Mouse (Mus musculus): Measurements from ENCODE around the gene I830077J02Rik. TPM values are rescaled to one million over a fixed set of nuclear protein-coding genes. Genes with fewer than 3 reads are reported as not detected.

I830077J02Rik gene
- total RNA-seq (2023) = 10 to 100 TPM; 74.1 to 95.4 TPM

DNA sequence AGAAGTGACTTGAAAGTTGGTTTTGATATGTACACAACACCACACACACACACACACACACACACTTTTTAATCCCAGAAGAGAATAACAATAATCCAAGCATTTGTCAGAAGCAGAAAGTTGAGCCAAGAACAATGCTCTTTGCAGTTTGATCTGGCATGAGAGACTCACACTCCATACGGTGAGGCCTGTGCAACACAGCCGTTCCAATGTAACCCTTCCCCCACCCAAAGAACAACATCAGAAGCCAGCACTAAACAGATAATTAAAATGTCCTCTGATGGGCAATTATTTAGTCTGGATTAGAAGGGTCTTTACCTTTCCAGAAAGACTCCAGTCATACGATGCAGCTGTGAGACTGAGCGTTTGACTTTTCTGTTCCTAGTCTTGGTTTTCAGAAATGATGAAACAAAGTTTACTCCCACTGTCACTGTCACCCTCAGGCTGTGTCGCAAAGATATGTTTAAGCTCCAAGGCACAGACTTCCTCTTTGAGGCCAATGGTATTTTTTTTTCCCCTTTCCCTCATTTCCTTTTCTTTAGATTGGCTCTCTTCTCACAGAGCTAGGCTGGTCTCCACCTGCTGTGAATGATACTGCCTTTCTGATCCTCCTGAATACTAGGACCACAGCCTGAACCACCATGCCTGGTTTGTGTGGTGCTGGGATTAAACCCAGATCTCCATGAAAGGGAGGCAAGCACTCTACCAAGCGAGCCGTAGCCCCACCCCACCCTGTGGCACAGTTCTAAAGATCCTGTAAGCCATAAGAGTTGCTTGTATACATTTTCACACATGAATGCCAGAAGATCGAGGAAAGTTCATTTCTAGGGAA is at the start of gene I830077J02Rik:
Gene I830077J02Rik, minus strand, starts transcription at position 425 of the 832 bp plus-strand sequence.

DNA sequence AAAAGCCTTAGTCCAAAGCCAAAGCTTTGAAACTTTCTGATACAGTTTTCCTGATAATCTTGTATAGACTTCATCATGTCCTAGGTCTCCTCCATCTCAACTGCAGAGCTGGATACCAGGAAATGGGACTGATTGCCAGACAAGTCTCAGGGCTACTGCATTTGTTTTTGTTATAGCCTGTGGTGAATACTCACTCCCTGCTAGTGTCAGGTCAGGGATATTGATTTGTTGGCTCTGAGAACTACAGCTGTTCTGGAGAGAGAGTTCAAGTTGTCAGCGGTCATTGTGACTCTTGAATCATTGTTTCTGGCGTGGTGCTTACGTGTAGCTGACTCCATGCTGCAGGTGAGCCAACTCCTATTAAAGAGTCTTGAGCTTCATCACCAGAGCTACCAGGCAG is 40.9 kb upstream of the I830077J02Rik start, which contains the start of gene Ovgp1:
Gene Ovgp1, plus strand, starts transcription at position 301 of the 400 bp plus-strand sequence.

DNA sequence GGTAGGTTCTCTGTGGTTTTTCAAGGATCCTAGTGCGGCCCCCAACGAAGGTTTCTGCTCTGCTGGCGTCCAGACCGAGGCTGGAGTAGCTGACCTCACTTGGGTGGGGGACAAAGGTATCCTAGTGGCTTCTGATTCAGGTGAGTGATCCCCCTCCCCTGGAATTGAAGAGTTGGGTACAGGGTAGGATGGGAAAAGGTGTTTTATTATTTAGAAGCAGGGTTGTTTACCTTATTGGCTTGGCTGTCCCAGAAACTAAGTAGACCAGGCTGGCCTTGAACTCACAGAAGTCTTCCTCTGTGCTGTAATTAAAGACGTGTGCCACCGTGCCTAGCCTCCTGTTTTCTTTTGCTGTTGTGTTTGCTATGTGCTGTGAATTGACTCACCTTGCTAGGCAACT is 27.5 kb upstream of the I830077J02Rik start, which contains the start of gene Atp5f1:
Gene Atp5f1, minus strand, starts transcription at position 101 of the 400 bp plus-strand sequence.

GRCm38 (mm10) chr3:105958974-105959580 is 26.6 kb upstream of the I830077J02Rik start, which contains the start of gene Wdr77:
Gene Wdr77, plus strand, starts transcription at chr3:105959369.

Other genes with a start within 250 kb of the I830077J02Rik start
- gene Ddx20, start 245.1 kb downstream of the I830077J02Rik start, total RNA-seq (2023) = 10 to 100 TPM; 11.6 to 14.5 TPM
- gene Inka2, start 228.1 kb downstream of the I830077J02Rik start, total RNA-seq (2023) = not detected
- gene Rap1a, start 131.3 kb downstream of the I830077J02Rik start, total RNA-seq (2023) = 100 to 1,000 TPM; 131 to 157 TPM
- 1 to 10 TPM; 2.7 to 3.2 TPM for gene Adora3, start 61.8 kb downstream of the I830077J02Rik start, total RNA-seq (2023)
- 1 to 10 TPM in 1 of 2 experiments, under 1 TPM in 1; 0.49 to 1.2 TPM for gene Tmigd3, start 61.8 kb downstream of the I830077J02Rik start, total RNA-seq (2023)
- 10 to 100 TPM; 33.7 to 38.0 TPM for gene Wdr77, start 26.7 kb upstream of the I830077J02Rik start, total RNA-seq (2023)
- 100 to 1,000 TPM; 150 to 160 TPM for gene Atp5f1, start 27.4 kb upstream of the I830077J02Rik start, total RNA-seq (2023)
- gene Ovgp1, start 41.0 kb upstream of the I830077J02Rik start, total RNA-seq (2023) = 1 to 10 TPM; 5.5 to 6.3 TPM
- not detected for gene Pifo, start 82.0 kb upstream of the I830077J02Rik start, total RNA-seq (2023)
- gene Chil5, start 100.2 kb upstream of the I830077J02Rik start, total RNA-seq (2023) = 10 to 100 TPM; 12.4 to 19.1 TPM
- not detected for gene Chia1, start 180.6 kb upstream of the I830077J02Rik start, total RNA-seq (2023)
- gene Chil3, start 234.9 kb upstream of the I830077J02Rik start, total RNA-seq (2023) = 1,000 to 10,000 TPM; 2,886 to 3,700 TPM